Mouse (Mus musculus) stomach, embryonic 14.5 days (tissue): ENCODE data around the gene Rilp. TPM values are rescaled to one million over a fixed set of nuclear protein-coding genes. Genes with fewer than 3 reads are reported as not detected.
"Not testable (repeated sequence)": the region's sequence is repeated elsewhere in the genome, so short reads cannot be mapped to it uniquely, and the experiment has no call there.

Source experiments
- ATAC-seq: fragments of 200-750 bp; cut with Nextera tagmentation; 2 replicates; pipeline ENCODE4 v1.8.0; 2017; ENCODE audit warnings: low read depth, moderate TSS enrichment; ENCODE audit not compliant: insufficient number of reproducible peaks, insufficient read depth, low FRiP score
- H3K27ac ChIP-seq: fragments of 300-500 bp; sonication (generic); 2 replicates; pipeline ENCODE4 v1.5.1; 2014; ENCODE audit warnings: mild to moderate bottlenecking, low read length, moderate library complexity, mixed read lengths
- H3K27me3 ChIP-seq: fragments of 300-500 bp; sonication (generic); 2 replicates; pipeline ENCODE4 v1.6.1; 2014; ENCODE audit warnings: low read length, control low read depth, mixed read lengths; ENCODE audit not compliant: control insufficient read depth, insufficient read depth
- H3K36me3 ChIP-seq: fragments of 300-500 bp; sonication (generic); 2 replicates; pipeline ENCODE4 v1.6.1; 2014; ENCODE audit warnings: mild to moderate bottlenecking, control low read depth, low read length, moderate library complexity, mixed read lengths; ENCODE audit not compliant: control insufficient read depth, insufficient read depth
- H3K4me1 ChIP-seq: fragments of 300-500 bp; sonication (generic); 2 replicates; pipeline ENCODE4 v1.6.1; 2014; ENCODE audit warnings: low read length, control low read depth, mixed read lengths; ENCODE audit not compliant: control insufficient read depth, insufficient read depth
- H3K4me2 ChIP-seq: fragments of 300-500 bp; sonication (generic); replicated peaks from 2 replicates; pipeline ENCODE4 v1.6.1; 2014; ENCODE audit warnings: low read depth, low read length, control low read depth
- H3K4me3 ChIP-seq: fragments of 300-500 bp; sonication (generic); 2 replicates; pipeline ENCODE4 v1.5.1; 2014; ENCODE audit warnings: low read depth, low read length, control low read depth
- H3K9ac ChIP-seq: fragments of 300-500 bp; sonication (generic); replicated peaks from 2 replicates; pipeline ENCODE4 v1.6.1; 2014; ENCODE audit warnings: low read depth, mild to moderate bottlenecking, control low read depth, low read length, moderate library complexity, mixed read lengths
- H3K9me3 ChIP-seq: fragments of 300-500 bp; sonication (generic); 2 replicates; pipeline ENCODE4 v1.6.1; 2016; ENCODE audit warnings: low read depth, low read length, control low read depth; ENCODE audit not compliant: control insufficient read depth
- WGBS: fragments of 180-500 bp; shearing (Covaris S2); extraction: QIAGEN DNeasy Blood & Tissue Kit; methylation state at CpG from one replicate; pipeline ENCODE4 v1.1.7; 2014; 5-methylcytosine and 5-hydroxymethylcytosine counted together
- polyA plus RNA-seq: library from polyadenylated mRNA; unstranded; fragments of >200 nt; fragmentation: Nextera tagmentation; extraction: Ambion mirVana; gene quantifications from 2 replicates; pipeline ENCODE4 v1.2.1, GENCODE M21; 2014

Rilp gene
- polyA plus RNA-seq, 1 experiment from 2014 or later, result 0.32 TPM

- peaks cover 39% of the 10 kb centered on the region for H3K4me1 ChIP-seq
- H3K27ac ChIP-seq, result peak overlapping the region; percentile 29; the same call in 1 of the 2 replicates
- H3K36me3 ChIP-seq, result no peaks in the 10 kb centered on the region
- ATAC-seq, result peak; percentile 39; the same call in 1 of the 2 replicates
- H3K4me2 ChIP-seq, result no peak overlapping the region
- H3K9ac ChIP-seq, result no peak overlapping the region
- H3K27me3 ChIP-seq, result no peaks in the 10 kb centered on the region
- H3K9me3 ChIP-seq, result no peaks in the 10 kb centered on the region
- H3K4me3 ChIP-seq, result no peak overlapping the region
- WGBS, result 34% methylated on average over 9 of the region's 9 CpGs
These were observed 42.1 kb downstream of the Rilp start for GRCm38 (mm10) chr11:75551961-75552441.

GRCm38 (mm10) chr11:75552906-75553482, 43.1 kb downstream of the Rilp start:
- ATAC-seq, result no peak
- Histone ChIP-seq H3K4me3 (no peak overlapping the region), H3K9ac (no peak overlapping the region), H3K4me2 (no peak overlapping the region), H3K9me3 (no peaks in the 10 kb centered on the region; the same call in 1 of the 2 replicates), H3K27me3 (no peaks in the 10 kb centered on the region), H3K4me1 (peaks cover 39% of the 10 kb centered on the region), H3K27ac (no peak overlapping the region), H3K36me3 (no peaks in the 10 kb centered on the region)
- 51% methylated on average over 7 of the region's 7 CpGs for WGBS

- peaks cover 20% of the 10 kb centered on the region for H3K4me1 ChIP-seq
- H3K4me2 ChIP-seq, H3K9me3 ChIP-seq, H3K27ac ChIP-seq, H3K36me3 ChIP-seq, H3K4me3 ChIP-seq, H3K9ac ChIP-seq, ATAC-seq, H3K27me3 ChIP-seq: not testable (repeated sequence)
- WGBS, result 91% methylated on average over 6 of the region's 6 CpGs
These were observed 46.1 kb downstream of the Rilp start for GRCm38 (mm10) chr11:75556006-75556405.

GRCm38 (mm10) chr11:75557142-75557541, 47.2 kb downstream of the Rilp start:
- Histone ChIP-seq H3K4me1 (peaks cover 9% of the 10 kb centered on the region), H3K4me2 (no peak overlapping the region), H3K4me3 (no peak overlapping the region), H3K27ac (no peak overlapping the region), H3K36me3 (no peaks in the 10 kb centered on the region), H3K27me3 (no peaks in the 10 kb centered on the region), H3K9ac (no peak overlapping the region), H3K9me3 (no peaks in the 10 kb centered on the region; the same call in 1 of the 2 replicates)
- 85% methylated on average over 6 of the region's 6 CpGs for WGBS
- ATAC-seq, result no peak

- no peaks in the 10 kb centered on the region; the same call in 1 of the 2 replicates for H3K9me3 ChIP-seq
- no peaks in the 10 kb centered on the region for H3K27me3 ChIP-seq
- H3K9ac ChIP-seq, result no peak overlapping the region
- no peaks in the 10 kb centered on the region for H3K36me3 ChIP-seq
- no peak overlapping the region for H3K4me2 ChIP-seq
- 96% methylated on average over 1 of the region's 1 CpGs for WGBS
- H3K4me1 ChIP-seq, result no peaks in the 10 kb centered on the region
- no peak for ATAC-seq
- H3K4me3 ChIP-seq, result no peak overlapping the region
- no peak overlapping the region for H3K27ac ChIP-seq
These were observed 48.2 kb downstream of the Rilp start for GRCm38 (mm10) chr11:75558101-75558500.

- H3K36me3 ChIP-seq, result no peaks in the 10 kb centered on the region
- H3K4me3 ChIP-seq, result no peak overlapping the region
- no peak for ATAC-seq
- WGBS, result 88% methylated on average over 8 of the region's 8 CpGs
- H3K27ac ChIP-seq, result no peak overlapping the region
- no peaks in the 10 kb centered on the region for H3K27me3 ChIP-seq
- no peak overlapping the region for H3K4me2 ChIP-seq
- H3K4me1 ChIP-seq, result no peaks in the 10 kb centered on the region
- no peaks in the 10 kb centered on the region; the same call in 1 of the 2 replicates for H3K9me3 ChIP-seq
- H3K9ac ChIP-seq, result no peak overlapping the region
These were observed 50.1 kb downstream of the Rilp start for GRCm38 (mm10) chr11:75559870-75560504.

- Histone ChIP-seq H3K36me3 (no peaks in the 10 kb centered on the region), H3K9me3 (no peaks in the 10 kb centered on the region; the same call in 1 of the 2 replicates), H3K9ac (no peak overlapping the region), H3K27me3 (no peaks in the 10 kb centered on the region), H3K4me2 (no peak overlapping the region), H3K27ac (no peak overlapping the region), H3K4me3 (no peak overlapping the region), H3K4me1 (no peaks in the 10 kb centered on the region)
- WGBS, result 70% methylated on average over 14 of the region's 14 CpGs
- no peak for ATAC-seq
These were observed 50.9 kb downstream of the Rilp start for GRCm38 (mm10) chr11:75560530-75561409.

GRCm38 (mm10) chr11:75561410-75561791, 51.5 kb downstream of the Rilp start:
- H3K4me1 ChIP-seq, result no peaks in the 10 kb centered on the region
- H3K27ac ChIP-seq, result no peak overlapping the region
- no peak overlapping the region for H3K4me3 ChIP-seq
- H3K9ac ChIP-seq, result no peak overlapping the region
- 77% methylated on average over 5 of the region's 5 CpGs for WGBS
- H3K27me3 ChIP-seq, result no peaks in the 10 kb centered on the region
- ATAC-seq, result no peak
- H3K4me2 ChIP-seq, result no peak overlapping the region
- no peaks in the 10 kb centered on the region for H3K36me3 ChIP-seq
- no peaks in the 10 kb centered on the region; the same call in 1 of the 2 replicates for H3K9me3 ChIP-seq
